Mouse (Mus musculus) ES-Bruce4 (cell line): ENCODE results near the gene Fdxacb1.

Source experiments
- CTCF ChIP-seq: IDR thresholded peaks from one replicate; pipeline ENCODE4 v1.8.1; 2011; ENCODE audit warnings: low read depth, low read length
- POLR2A ChIP-seq: IDR thresholded peaks from one replicate; pipeline ENCODE4 v1.8.1; 2011; ENCODE audit warnings: low read length; ENCODE audit not compliant: insufficient read depth

DNA sequence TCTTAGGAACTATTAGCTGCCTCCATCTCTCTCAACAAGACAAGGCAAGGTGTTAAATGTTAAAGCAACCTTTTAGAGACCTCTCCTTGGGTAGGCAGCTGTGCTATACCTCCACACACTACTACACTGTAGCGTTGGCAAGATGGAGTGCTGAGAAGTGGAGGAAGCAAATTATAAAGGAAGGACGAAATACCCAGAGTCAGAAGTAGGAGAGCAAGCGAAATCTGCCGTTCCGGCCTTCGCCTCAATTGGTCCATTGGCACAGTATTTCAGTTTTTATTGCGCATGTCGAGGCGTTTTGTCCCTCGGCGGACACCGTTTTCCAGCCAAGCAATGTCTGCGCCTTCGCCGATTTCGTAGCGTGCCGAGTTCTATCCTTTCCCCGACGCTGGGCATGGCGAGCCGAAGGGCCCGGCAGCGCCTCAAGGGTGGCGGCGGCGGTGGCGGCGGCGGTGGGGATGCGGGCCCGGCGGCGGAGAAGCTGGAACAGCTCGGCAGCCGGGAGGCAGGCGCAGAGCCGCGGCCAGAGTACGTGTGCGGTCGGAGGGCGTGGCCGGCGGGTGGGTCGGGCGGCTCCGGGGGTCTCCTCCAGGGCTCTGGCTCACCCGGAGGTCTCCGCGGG, 7.1 kb downstream of the Fdxacb1 start, which contains the start of the genes Alg9 and 1110032A03Rik:
- TF ChIP-seq POLR2A (no peak), CTCF (no peak)
